Mouse (Mus musculus) E14TG2a.4 (cell line): ENCODE results near the gene Mapk8ip1.

Experiments used
- CTCF ChIP-seq: conservative IDR thresholded peaks from 2 replicates; pipeline ENCODE4 v1.5.1; 2014; ENCODE audit warnings: low read length
- NANOG ChIP-seq: IDR thresholded peaks from 2 replicates; pipeline ENCODE4 v1.6.1; 2014; ENCODE audit warnings: borderline replicate concordance, low read length, mixed read lengths
- POU5F1 ChIP-seq: IDR thresholded peaks from 2 replicates; pipeline ENCODE4 v1.6.1; 2014; ENCODE audit warnings: low read length, borderline replicate concordance

- TF ChIP-seq CTCF = no peak
- no peak for TF ChIP-seq NANOG
- TF ChIP-seq POU5F1 = no peak
Observed at GRCm38 (mm10) chr2:92443313-92443712, 42.2 kb upstream of the Mapk8ip1 start.
